Mouse (Mus musculus) thymus, adult 2 months (tissue): ENCODE data around the gene Slit2.

Experiments used
- CTCF ChIP-seq: fragments of 200-500 bp; IDR thresholded peaks from 2 replicates; pipeline ENCODE4 v1.5.1; 2012; ENCODE audit warnings: mild to moderate bottlenecking, control low read depth, low read length, moderate library complexity, borderline replicate concordance; ENCODE audit not compliant: control insufficient read depth, poor library complexity, insufficient read depth; ENCODE audit errors: extremely low read depth
- POLR2A ChIP-seq: fragments of 200-500 bp; IDR thresholded peaks from 2 replicates; pipeline ENCODE4 v1.6.1; 2012; ENCODE audit warnings: mild to moderate bottlenecking, low read length, control low read depth, moderate library complexity; ENCODE audit not compliant: control insufficient read depth, poor library complexity, insufficient read depth; ENCODE audit errors: extremely low read depth

DNA sequence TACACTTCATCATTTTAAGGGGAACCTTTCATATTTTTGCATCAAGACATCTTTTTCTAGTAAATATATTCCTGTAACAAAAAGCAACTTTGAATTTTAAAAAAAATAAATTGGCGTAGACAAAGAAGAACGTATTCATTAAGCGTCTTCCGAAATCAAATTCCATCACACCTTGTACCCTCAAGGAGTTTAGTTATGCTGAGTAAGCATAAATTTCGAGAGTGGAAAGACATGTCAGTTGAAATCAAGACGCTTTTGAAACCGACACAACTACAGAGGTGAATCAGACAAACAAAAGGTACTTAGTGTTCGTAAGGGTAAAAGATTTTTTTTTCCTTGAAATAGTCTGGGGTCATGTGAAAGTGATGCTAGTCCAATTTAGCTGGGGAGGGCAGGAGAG is 201.4 kb downstream of the Slit2 start:
- TF ChIP-seq CTCF (no peak), POLR2A (no peak)
